Mouse (Mus musculus): ENCODE measurements around the gene Vamp3. TPM values are rescaled to one million over a fixed set of nuclear protein-coding genes. Genes with fewer than 3 reads are reported as not detected.

The Vamp3 gene
- total and polyA plus RNA-seq, 3 experiments: 58.4 to 61.4 TPM; not detected in 1

DNA sequence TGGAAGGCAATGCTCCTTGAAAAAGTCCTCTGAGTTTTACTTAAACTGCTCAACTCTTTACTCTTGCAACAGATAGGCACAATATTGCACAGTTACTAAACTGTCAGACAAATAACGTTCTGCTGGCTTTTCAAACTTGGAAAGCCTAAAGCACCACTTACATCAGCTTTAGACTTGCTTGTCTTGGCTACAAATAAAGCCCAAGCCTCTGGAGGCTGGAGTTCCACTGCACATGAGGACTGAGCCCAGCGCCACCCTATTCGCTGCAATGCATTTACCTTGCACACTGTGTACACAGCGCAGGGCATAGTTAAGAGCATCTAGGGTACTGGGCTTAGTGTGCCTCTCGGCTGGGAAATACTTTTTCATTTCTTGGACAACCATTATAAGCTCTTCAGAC, 14.5 kb downstream of the Vamp3 start:
- Histone ChIP-seq H3K9me3 (replicated peaks; ENCODE audit: insufficient read depth, low read length) (no peaks in the 10 kb centered on the region), H3K4me1 (ENCODE audit: control insufficient read depth in 1 of 2, insufficient read depth in 2 of 2, low read length in 2 of 2) (peaks cover 0 to 2% of the 10 kb centered on the region in 2 experiments; a peak in 1 of 4 replicates), H3K79me2 (ENCODE audit: control insufficient read depth, insufficient read depth, low read length, poor library complexity) (peaks cover 3% of the 10 kb centered on the region; the same call in 1 of the 2 replicates), H3K27me3 (ENCODE audit: control insufficient read depth in 1 of 2, insufficient read depth in 2 of 2, low read length in 2 of 2) (no peaks in the 10 kb centered on the region), H3K36me3 (ENCODE audit: control insufficient read depth in 1 of 2, insufficient read depth in 2 of 2, low read length in 2 of 2) (no peaks in the 10 kb centered on the region; a peak in 1 of 4 replicates), H3K9ac (ENCODE audit: control insufficient read depth, low read depth, low read length, poor library complexity, severe bottlenecking) (no peak overlapping the region), H3K27ac (ENCODE audit: control insufficient read depth, low read depth, low read length) (no peak overlapping the region), H3K4me3 (ENCODE audit: control insufficient read depth in 1 of 2, insufficient read depth in 1 of 2, low read depth in 2 of 2, low read length in 2 of 2) (no peak overlapping the region)
- DNase-seq (ENCODE audit: low read depth, low spot score): no peak
- TF ChIP-seq RCOR1 (IDR thresholded peaks at IDR 0.05; ENCODE audit: low read depth, low read length) (no peak), CTCF (IDR thresholded peaks at IDR 0.05 in 2 of 3, conservative IDR thresholded peaks at IDR 0.05 in 1 of 3; ENCODE audit: control insufficient read depth in 1 of 3, insufficient read depth in 1 of 3, low read depth in 2 of 3, low read length in 3 of 3, poor library complexity in 1 of 3, severe bottlenecking in 1 of 3) (no peak), USF1 (IDR thresholded peaks at IDR 0.05; ENCODE audit: low read depth, low read length) (no peak), POLR2AphosphoS2 (IDR thresholded peaks at IDR 0.05; ENCODE audit: low read length) (no peak), TCF12 (IDR thresholded peaks at IDR 0.05; ENCODE audit: low read depth, low read length) (no peak)

DNA sequence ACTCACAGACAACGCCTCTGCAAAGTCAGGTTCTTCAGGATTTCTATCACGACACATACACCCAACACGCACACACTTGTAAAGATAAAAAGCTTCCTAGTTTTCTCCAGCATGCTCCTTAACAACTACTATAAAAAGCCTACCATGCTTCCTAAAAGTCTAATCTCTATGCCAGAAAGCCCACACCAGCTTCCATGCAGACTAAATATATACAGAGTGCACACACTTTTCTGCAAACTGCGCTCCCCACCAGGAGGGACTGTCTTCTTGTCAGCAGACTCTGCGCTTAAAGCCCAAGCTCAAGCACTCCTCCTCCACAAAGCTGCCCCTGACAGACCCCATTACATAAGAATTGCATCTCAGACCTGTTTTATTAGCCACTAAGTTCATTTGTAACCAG, 16.3 kb downstream of the Vamp3 start:
- no peak overlapping the region for H3K27ac ChIP-seq (ENCODE audit: control insufficient read depth, low read depth, low read length)
- H3K36me3 ChIP-seq (ENCODE audit: control insufficient read depth in 1 of 2, insufficient read depth in 2 of 2, low read length in 2 of 2): no peaks in the 10 kb centered on the region; a peak in 1 of 4 replicates
- H3K4me1 ChIP-seq (ENCODE audit: control insufficient read depth in 1 of 2, insufficient read depth in 2 of 2, low read length in 2 of 2): peaks cover 0 to 2% of the 10 kb centered on the region in 2 experiments; a peak in 1 of 4 replicates
- peaks cover 3% of the 10 kb centered on the region; the same call in 1 of the 2 replicates for H3K79me2 ChIP-seq (ENCODE audit: control insufficient read depth, insufficient read depth, low read length, poor library complexity)
- no peak for DNase-seq (ENCODE audit: low read depth, low spot score)
- no peaks in the 10 kb centered on the region for H3K27me3 ChIP-seq (ENCODE audit: control insufficient read depth in 1 of 2, insufficient read depth in 2 of 2, low read length in 2 of 2)
- no peak overlapping the region for H3K4me3 ChIP-seq (ENCODE audit: control insufficient read depth in 1 of 2, insufficient read depth in 1 of 2, low read depth in 2 of 2, low read length in 2 of 2)
- no peak overlapping the region for H3K9ac ChIP-seq (ENCODE audit: control insufficient read depth, low read depth, low read length, poor library complexity, severe bottlenecking)
- H3K9me3 ChIP-seq (replicated peaks; ENCODE audit: insufficient read depth, low read length): no peaks in the 10 kb centered on the region
- TF ChIP-seq CTCF (IDR thresholded peaks at IDR 0.05 in 2 of 3, conservative IDR thresholded peaks at IDR 0.05 in 1 of 3; ENCODE audit: control insufficient read depth in 1 of 3, insufficient read depth in 1 of 3, low read depth in 2 of 3, low read length in 3 of 3, poor library complexity in 1 of 3, severe bottlenecking in 1 of 3) (no peak), TCF12 (IDR thresholded peaks at IDR 0.05; ENCODE audit: low read depth, low read length) (no peak), POLR2AphosphoS2 (IDR thresholded peaks at IDR 0.05; ENCODE audit: low read length) (no peak), ELF1 (IDR thresholded peaks at IDR 0.05; ENCODE audit: low read depth, low read length) (no peak), ZC3H11A (IDR thresholded peaks at IDR 0.05; ENCODE audit: low read depth, low read length) (no peak), POLR2AphosphoS5 (IDR thresholded peaks at IDR 0.05; ENCODE audit: borderline replicate concordance, low read depth, low read length) (no peak), KAT2A (conservative IDR thresholded peaks at IDR 0.05; ENCODE audit: low read depth, low read length) (no peak)

DNA sequence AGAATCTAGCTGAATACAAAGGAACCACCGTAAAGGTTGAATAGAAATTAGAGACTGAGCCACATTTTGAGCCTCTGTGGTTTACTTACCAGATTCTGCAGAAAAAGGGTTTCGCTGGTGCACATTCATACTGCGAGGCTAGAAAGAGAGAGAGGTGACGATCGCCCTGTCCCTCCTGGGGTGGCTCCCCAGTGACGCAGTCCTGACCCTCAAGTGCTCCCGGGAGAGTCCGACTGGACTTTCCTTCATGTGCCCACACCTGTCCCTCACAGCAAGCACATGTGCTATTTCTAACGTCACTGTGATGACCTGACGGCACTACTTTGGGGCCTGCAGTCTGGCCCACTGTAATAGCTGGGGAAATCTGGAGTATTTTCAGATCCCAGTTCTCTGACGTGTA, 20.0 kb downstream of the Vamp3 start:
- no peaks in the 10 kb centered on the region for H3K79me2 ChIP-seq (ENCODE audit: control insufficient read depth, insufficient read depth, low read length, poor library complexity)
- H3K36me3 ChIP-seq (ENCODE audit: control insufficient read depth in 1 of 2, insufficient read depth in 2 of 2, low read length in 2 of 2): no peaks in the 10 kb centered on the region
- H3K27ac ChIP-seq (ENCODE audit: control insufficient read depth, low read depth, low read length): no peak overlapping the region
- H3K4me3 ChIP-seq (ENCODE audit: control insufficient read depth in 1 of 2, insufficient read depth in 1 of 2, low read depth in 2 of 2, low read length in 2 of 2): no peak overlapping the region
- H3K4me1 ChIP-seq (ENCODE audit: control insufficient read depth in 1 of 2, insufficient read depth in 2 of 2, low read length in 2 of 2): no peaks in the 10 kb centered on the region
- no peak overlapping the region for H3K9ac ChIP-seq (ENCODE audit: control insufficient read depth, low read depth, low read length, poor library complexity, severe bottlenecking)
- no peak for DNase-seq (ENCODE audit: low read depth, low spot score)
- no peaks in the 10 kb centered on the region for H3K27me3 ChIP-seq (ENCODE audit: control insufficient read depth in 1 of 2, insufficient read depth in 2 of 2, low read length in 2 of 2)
- no peaks in the 10 kb centered on the region for H3K9me3 ChIP-seq (replicated peaks; ENCODE audit: insufficient read depth, low read length)
- TF ChIP-seq ZKSCAN1 (IDR thresholded peaks at IDR 0.05; ENCODE audit: low read depth, low read length) (no peak), HCFC1 (IDR thresholded peaks at IDR 0.05; ENCODE audit: low read depth, low read length) (no peak), CHD2 (IDR thresholded peaks at IDR 0.05; ENCODE audit: low read length) (no peak), POLR2AphosphoS5 (IDR thresholded peaks at IDR 0.05; ENCODE audit: borderline replicate concordance, low read depth, low read length) (no peak), MAX (IDR thresholded peaks at IDR 0.05; ENCODE audit: low read length) (no peak), ZNF384 (IDR thresholded peaks at IDR 0.05; ENCODE audit: low read depth, low read length) (no peak), ELF1 (IDR thresholded peaks at IDR 0.05; ENCODE audit: low read depth, low read length) (no peak), E2F4 (IDR thresholded peaks at IDR 0.05; ENCODE audit: borderline replicate concordance, low read depth, low read length) (no peak), RCOR1 (IDR thresholded peaks at IDR 0.05; ENCODE audit: low read depth, low read length) (no peak), SIN3A (IDR thresholded peaks at IDR 0.05; ENCODE audit: low read length) (no peak)

Measured in MEL (cell line).